Mouse (Mus musculus): ENCODE data around the gene Stra6.

DNA sequence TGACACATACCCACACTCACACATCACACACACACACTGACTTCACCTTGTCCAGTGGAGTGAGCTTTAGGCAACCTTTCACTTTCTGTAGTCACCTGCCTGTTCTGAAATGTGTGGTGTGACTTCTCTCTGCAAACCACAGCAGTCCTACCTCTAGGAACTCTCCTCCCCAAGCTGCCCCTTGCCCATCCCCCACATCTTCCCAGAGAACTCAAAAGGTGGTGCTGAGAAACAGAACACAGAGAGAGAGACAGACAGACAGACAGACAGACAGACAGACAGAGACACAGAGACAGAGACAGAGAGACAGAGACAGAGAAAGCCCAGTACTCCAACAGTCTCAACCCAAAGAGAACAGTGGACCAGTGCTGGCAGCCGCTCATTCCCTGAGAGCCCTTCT, 132.1 kb downstream of the Stra6 start:
- no peak for TF ChIP-seq CTCF (IDR thresholded peaks at IDR 0.05; ENCODE audit: control insufficient read depth, insufficient read depth, low read length)
- no peak for TF ChIP-seq POLR2A (IDR thresholded peaks at IDR 0.05; ENCODE audit: borderline replicate concordance, control insufficient read depth, low read depth, low read length)

Measured in bone marrow, adult 2 months (tissue).